Mouse (Mus musculus): Measurements from ENCODE around the gene Slc48a1.

GRCm38 (mm10) chr15:97802575-97802974, 24.3 kb downstream of the Slc48a1 start:
- TF ChIP-seq CTCF (IDR thresholded peaks at IDR 0.05; ENCODE audit: low read depth) (no peak), EP300 (IDR thresholded peaks at IDR 0.05; ENCODE audit: low read depth) (no peak)

All from liver, embryonic 14.5 days (tissue).